ENCODE assay signal across 9 mouse cellular contexts in the genomic region with DNA sequence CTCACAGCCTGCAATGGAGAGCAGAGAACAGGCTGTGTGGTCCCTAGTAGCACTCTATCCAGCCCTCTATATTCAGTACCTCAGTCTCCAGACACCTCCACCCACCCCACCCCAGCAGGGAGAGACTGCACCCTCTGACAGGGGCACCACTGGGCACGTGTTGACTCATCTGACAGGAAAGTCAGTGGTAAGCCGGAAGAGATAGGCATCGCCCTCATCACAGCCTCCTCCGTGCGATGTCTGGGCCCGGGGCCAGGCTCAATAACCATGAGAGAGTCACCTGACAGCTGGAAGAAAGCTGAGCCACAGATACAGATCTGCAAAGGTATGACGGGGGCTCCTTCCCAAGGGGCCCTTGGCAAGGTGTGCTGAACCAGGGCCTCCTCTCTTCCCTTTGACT. TPM values are rescaled to one million over a fixed set of nuclear protein-coding genes. Genes with fewer than 3 reads are reported as not detected.
A peak's percentile ranks its signal among the peaks of the same experiment; 100 is the strongest.
DNase-seq lines count a peak whose midpoint lies in the region; ATAC-seq and TF ChIP-seq lines count a peak whose summit lies in the region.
"Had no signal": no experiment of that assay in that cellular context is flagged by ENCODE, and none has a peak within 500 bp of the region (broad histone marks: within the 10 kb centered on the region; RNA-seq: fewer than 3 reads in every experiment).

No protein-coding gene starts in this region.

- H3K27ac ChIP-seq in heart, embryonic 15.5 days = peak overlapping the region; percentile 1; the same call in 1 of the 2 replicates
- no peak overlapping the region for H3K27ac ChIP-seq in lung, embryonic 14.5 days (ENCODE audit: low read depth)

- DNase-seq in heart, postnatal 4 days = no peak
- DNase-seq in lung, embryonic 14.5 days = peak; percentile 37
- peak; percentile 77 to 87 for DNase-seq in thymus, adult 18-20 months
- DNase-seq in left cerebral cortex, postnatal 4 days = no peak
- no peak for DNase-seq in testis, postnatal 14 days (ENCODE audit: low spot score)
- DNase-seq in layer of hippocampus, adult 18-20 months (ENCODE audit: low spot score in 2 of 2) = no peak

- peaks cover 26% of the 10 kb centered on the region for H3K4me1 ChIP-seq in heart, embryonic 15.5 days (replicated peaks)
- peaks cover 7% of the 10 kb centered on the region; the same call in 1 of the 2 replicates for H3K4me1 ChIP-seq in lung, embryonic 14.5 days (ENCODE audit: insufficient read depth)

- H3K4me3 ChIP-seq in heart, embryonic 15.5 days = no peak overlapping the region
- H3K4me3 ChIP-seq in lung, embryonic 14.5 days (ENCODE audit: low read depth, low read length) = no peak overlapping the region
- H3K4me3 ChIP-seq: myocyte had no signal

- peak; percentile 33; the same call in 1 of the 2 replicates for ATAC-seq in heart, embryonic 15.5 days (replicated peaks; ENCODE audit: insufficient number of reproducible peaks, insufficient read depth, low FRiP score, low read depth)
- ATAC-seq in erythroblast, adult 5-6 weeks (replicated peaks; ENCODE audit: low FRiP score, poor library complexity, severe bottlenecking) = peak; percentile 48; the same call in 1 of the 2 replicates
- peak; percentile 29; the same call in 1 of the 2 replicates for ATAC-seq in lung, embryonic 14.5 days (ENCODE audit: insufficient read depth)

- 50% methylated on average over 7 of the region's 7 CpGs for WGBS in heart, embryonic 15.5 days
- 42% methylated on average over 7 of the region's 7 CpGs for WGBS in lung, embryonic 14.5 days

- no peaks in the 10 kb centered on the region for H3K27me3 ChIP-seq in heart, embryonic 15.5 days
- H3K27me3 ChIP-seq in lung, embryonic 14.5 days (ENCODE audit: insufficient read depth, low read length) = no peaks in the 10 kb centered on the region

- no peaks in the 10 kb centered on the region for H3K9me3 ChIP-seq in heart, embryonic 15.5 days (replicated peaks)
- no peaks in the 10 kb centered on the region; the same call in 1 of the 2 replicates for H3K9me3 ChIP-seq in lung, embryonic 14.5 days (ENCODE audit: low read depth, low read length)

- H3K9ac ChIP-seq in heart, embryonic 15.5 days = no peak overlapping the region
- H3K9ac ChIP-seq in lung, embryonic 14.5 days = no peak overlapping the region

- H3K36me3 ChIP-seq in heart, embryonic 15.5 days = no peaks in the 10 kb centered on the region
- H3K36me3 ChIP-seq in lung, embryonic 14.5 days (ENCODE audit: insufficient read depth) = no peaks in the 10 kb centered on the region

- intact Hi-C loops in left cerebral cortex, postnatal 4 days (cut with DNase I) = no loop called here

- no peak overlapping the region for H3K4me2 ChIP-seq in heart, embryonic 15.5 days
- H3K4me2 ChIP-seq in lung, embryonic 14.5 days = no peak overlapping the region

- TF ChIP-seq CTCF in lung, embryonic 14.5 days (IDR thresholded peaks at IDR 0.05; ENCODE audit: low read depth) = no peak

RNA-seq across cellular contexts. Expression of a gene that starts 40.8 kb away (rescaled TPM):
- polyA plus RNA-seq in heart, embryonic 15.5 days (2015; fragmentation: Nextera tagmentation; extraction: Ambion mirVana) = 1.1 and 1.7 TPM in 2 replicates
- total RNA-seq in heart, postnatal 4 days (2021) = 1 to 10 TPM; 1.5 to 2.0 TPM
- total RNA-seq in erythroblast, adult 5-6 weeks (2015; ENCODE audit: low replicate concordance) = 9.4 and 10.0 TPM in 2 replicates
- total RNA-seq in erythroblast, adult 5-6 weeks (2017; ENCODE audit: low replicate concordance) = 3.0 and 3.1 TPM in 2 replicates
- polyA plus RNA-seq in lung, embryonic 14.5 days (2014; fragmentation: Nextera tagmentation; extraction: Ambion mirVana) = 1.4 and 1.7 TPM in 2 replicates
- total RNA-seq in left cerebral cortex, postnatal 4 days (2021) = 1 to 10 TPM; 1.8 to 1.9 TPM
- 1 to 10 TPM; 6.5 to 7.2 TPM for total RNA-seq in layer of hippocampus, adult 18-20 months (2021)

RNA-seq across cellular contexts. Expression of a gene that starts 41.0 kb away (rescaled TPM):
- polyA plus RNA-seq in heart, embryonic 15.5 days (2015; fragmentation: Nextera tagmentation; extraction: Ambion mirVana) = 6.0 and 6.4 TPM in 2 replicates
- total RNA-seq in heart, postnatal 4 days (2021) = 10 to 100 TPM; 23.5 to 23.8 TPM
- total RNA-seq in erythroblast, adult 5-6 weeks (2015; ENCODE audit: low replicate concordance) = not detected in 2 replicates
- total RNA-seq in erythroblast, adult 5-6 weeks (2017; ENCODE audit: low replicate concordance) = 0.14 TPM in 1 of 2 replicates, not detected in the other
- polyA plus RNA-seq in lung, embryonic 14.5 days (2014; fragmentation: Nextera tagmentation; extraction: Ambion mirVana) = 11.7 and 12.1 TPM in 2 replicates
- 1 to 10 TPM; 3.0 to 3.4 TPM for total RNA-seq in left cerebral cortex, postnatal 4 days (2021)
- total RNA-seq in layer of hippocampus, adult 18-20 months (2021) = 1 to 10 TPM; 2.6 to 2.9 TPM
- polyA plus RNA-seq: myocyte had no signal

Comparison
In these comparisons a context has a peak if more than half of its experiments do, and no peak if none do; other contexts are left out.
1. DNase-seq: peak in lung, embryonic 14.5 days (single experiment) and thymus, adult 18-20 months (2 of 2); none in heart, postnatal 4 days (single experiment), left cerebral cortex, postnatal 4 days (single experiment), testis, postnatal 14 days (single experiment) and layer of hippocampus, adult 18-20 months (0 of 2).
2. RNA of a gene that starts 41.0 kb away (total RNA-seq): 23.5 to 23.8 TPM in heart, postnatal 4 days; 3.0 to 3.4 TPM in left cerebral cortex, postnatal 4 days, 2.6 to 2.9 TPM in layer of hippocampus, adult 18-20 months and 0.14 TPM in erythroblast, adult 5-6 weeks; every median in the first group is over 4 times any median in the second.
3. Peak in every context shown above with its lines, with median percentiles within 50 percentile points of each other: ATAC-seq.